Mouse (Mus musculus): ENCODE measurements around the gene Tvp23a. TPM values are rescaled to one million over a fixed set of nuclear protein-coding genes. Genes with fewer than 3 reads are reported as not detected.
A peak's percentile ranks its signal among the peaks of the same experiment; 100 is the strongest.

Tvp23a gene
- polyA plus RNA-seq, 1 experiment = not detected

DNA sequence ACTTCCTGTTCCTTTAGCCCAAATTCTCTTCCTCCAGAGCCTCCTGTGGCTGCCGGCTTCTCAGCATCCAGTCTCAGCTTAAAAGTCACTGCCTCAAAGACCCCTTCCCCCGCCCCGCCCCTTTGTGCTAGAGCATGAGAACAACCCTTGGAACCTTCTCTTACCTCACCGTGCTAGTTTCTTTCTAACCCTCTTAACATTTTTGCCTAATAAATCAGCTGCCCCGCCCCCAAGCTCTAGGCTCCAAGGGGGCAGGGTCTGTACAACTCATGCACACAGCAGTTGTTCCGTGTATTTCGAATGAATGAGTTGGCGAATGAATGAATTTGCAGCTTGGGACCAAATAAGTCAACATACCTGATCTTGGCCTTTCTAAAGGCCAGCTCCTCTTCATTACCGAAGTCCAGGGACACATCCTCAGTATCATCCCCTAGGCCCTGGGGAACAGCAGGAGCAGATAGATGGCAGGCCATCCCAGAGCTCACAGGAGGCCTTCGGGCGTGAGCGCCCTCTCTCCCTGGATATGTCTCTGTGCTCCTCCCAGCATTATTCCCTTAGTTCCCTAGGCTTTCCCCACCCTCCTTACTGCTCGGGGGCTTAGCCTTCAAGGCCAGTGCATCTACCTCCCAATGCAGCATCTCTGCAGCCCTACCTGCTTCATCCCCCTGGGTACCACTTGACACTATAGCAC is 444 bp downstream of the Tvp23a start:
- Histone ChIP-seq H3K4me1 (ENCODE audit: control insufficient read depth, insufficient read depth, low read length) (peaks cover 12% of the 10 kb centered on the region), H3K27ac (ENCODE audit: insufficient read depth, low read depth, low read length) (0 out of 2 replicates have a peak overlapping the region, but pooled peaks have one; percentile 9), H3K4me3 (ENCODE audit: insufficient read depth, low read depth, low read length) (peak overlapping the region; percentile 59)
- 8% methylated on average over 13 of the region's 13 CpGs for WGBS
- TF ChIP-seq POLR2A (IDR thresholded peaks at IDR 0.05; ENCODE audit: insufficient read depth, low read depth, low read length) (no peak), CTCF (IDR thresholded peaks at IDR 0.05; ENCODE audit: insufficient read depth, low read depth, low read length) (no peak)

GRCm38 (mm10) chr16:10443723-10444122 is 3.4 kb downstream of the Tvp23a start:
- peaks cover 12% of the 10 kb centered on the region for H3K4me1 ChIP-seq (ENCODE audit: control insufficient read depth, insufficient read depth, low read length)
- TF ChIP-seq CTCF (IDR thresholded peaks at IDR 0.05; ENCODE audit: insufficient read depth, low read depth, low read length) (no peak), POLR2A (IDR thresholded peaks at IDR 0.05; ENCODE audit: insufficient read depth, low read depth, low read length) (no peak)
- no peak overlapping the region for H3K4me3 ChIP-seq (ENCODE audit: insufficient read depth, low read depth, low read length)
- no peak overlapping the region for H3K27ac ChIP-seq (ENCODE audit: insufficient read depth, low read depth, low read length)

- H3K27ac ChIP-seq (ENCODE audit: insufficient read depth, low read depth, low read length) = no peak overlapping the region
- WGBS = 93% methylated on average over 4 of the region's 4 CpGs
- H3K4me1 ChIP-seq (ENCODE audit: control insufficient read depth, insufficient read depth, low read length) = peaks cover 7% of the 10 kb centered on the region; the same call in 1 of the 2 replicates
- H3K4me3 ChIP-seq (ENCODE audit: insufficient read depth, low read depth, low read length) = no peak overlapping the region
- TF ChIP-seq POLR2A (IDR thresholded peaks at IDR 0.05; ENCODE audit: insufficient read depth, low read depth, low read length) = no peak
- no peak for TF ChIP-seq CTCF (IDR thresholded peaks at IDR 0.05; ENCODE audit: insufficient read depth, low read depth, low read length)
These were observed 5.4 kb downstream of the Tvp23a start for GRCm38 (mm10) chr16:10441761-10442160.

DNA sequence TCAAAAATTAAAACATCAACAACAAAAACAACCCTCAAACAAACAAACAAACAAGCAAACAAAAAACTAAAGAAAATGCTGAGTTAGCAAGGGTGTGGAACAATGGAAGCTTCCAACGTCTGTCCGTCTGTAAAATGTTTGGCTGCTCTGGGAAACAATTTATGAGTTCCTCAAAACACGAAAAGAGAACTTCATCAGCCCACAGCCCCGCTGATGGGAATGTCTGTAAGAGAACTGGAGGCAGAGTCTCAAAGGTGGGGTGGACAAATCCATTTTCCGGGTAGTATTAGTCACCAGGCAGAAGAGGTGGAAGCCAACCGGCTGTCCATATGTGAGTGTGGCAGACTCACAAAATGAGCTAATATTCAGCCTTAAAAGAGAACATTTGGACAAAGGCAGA is 5.8 kb downstream of the Tvp23a start:
- WGBS = 86% methylated on average over 6 of the region's 6 CpGs
- Histone ChIP-seq H3K4me3 (ENCODE audit: insufficient read depth, low read depth, low read length) (no peak overlapping the region), H3K4me1 (ENCODE audit: control insufficient read depth, insufficient read depth, low read length) (peaks cover 6% of the 10 kb centered on the region; the same call in 1 of the 2 replicates), H3K27ac (ENCODE audit: insufficient read depth, low read depth, low read length) (no peak overlapping the region)
- TF ChIP-seq POLR2A (IDR thresholded peaks at IDR 0.05; ENCODE audit: insufficient read depth, low read depth, low read length) (no peak), CTCF (IDR thresholded peaks at IDR 0.05; ENCODE audit: insufficient read depth, low read depth, low read length) (no peak)

DNA sequence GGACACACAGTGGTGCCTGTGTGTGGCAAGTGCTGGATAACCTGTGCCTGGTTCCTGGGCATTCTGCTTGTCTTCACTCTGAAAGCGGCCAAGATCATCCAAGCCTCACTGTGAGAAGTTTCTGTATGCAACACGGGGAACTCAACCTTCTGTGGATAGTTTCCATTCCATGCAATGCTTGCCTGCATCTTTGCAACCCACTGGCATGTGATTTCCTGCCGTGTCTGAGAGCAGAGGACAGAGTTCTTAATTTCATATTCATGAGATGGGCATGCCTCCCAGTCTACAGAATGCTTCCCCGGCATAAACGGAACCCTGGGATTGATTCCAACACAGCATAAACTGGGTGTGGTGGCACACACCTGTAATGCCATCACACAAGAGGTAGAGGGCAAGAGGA is 9.1 kb downstream of the Tvp23a start:
- 57% methylated on average over 5 of the region's 5 CpGs for WGBS
- TF ChIP-seq POLR2A (IDR thresholded peaks at IDR 0.05; ENCODE audit: insufficient read depth, low read depth, low read length) = no peak
- no peak for TF ChIP-seq CTCF (IDR thresholded peaks at IDR 0.05; ENCODE audit: insufficient read depth, low read depth, low read length)

GRCm38 (mm10) chr16:10436166-10436565 is 11.0 kb downstream of the Tvp23a start:
- 91% methylated on average over 6 of the region's 6 CpGs for WGBS
- Histone ChIP-seq H3K4me1 (ENCODE audit: control insufficient read depth, insufficient read depth, low read length) (no peaks in the 10 kb centered on the region), H3K4me3 (ENCODE audit: insufficient read depth, low read depth, low read length) (no peak overlapping the region), H3K27ac (ENCODE audit: insufficient read depth, low read depth, low read length) (no peak overlapping the region)
- no peak for TF ChIP-seq POLR2A (IDR thresholded peaks at IDR 0.05; ENCODE audit: insufficient read depth, low read depth, low read length)
- TF ChIP-seq CTCF (IDR thresholded peaks at IDR 0.05; ENCODE audit: insufficient read depth, low read depth, low read length) = no peak

More for the DNA sequence above, 9.1 kb downstream of the Tvp23a start:
- Histone ChIP-seq H3K4me1 (ENCODE audit: control insufficient read depth, insufficient read depth, low read length) (no peaks in the 10 kb centered on the region), H3K4me3 (ENCODE audit: insufficient read depth, low read depth, low read length) (no peak overlapping the region), H3K27ac (ENCODE audit: insufficient read depth, low read depth, low read length) (no peak overlapping the region)

DNA sequence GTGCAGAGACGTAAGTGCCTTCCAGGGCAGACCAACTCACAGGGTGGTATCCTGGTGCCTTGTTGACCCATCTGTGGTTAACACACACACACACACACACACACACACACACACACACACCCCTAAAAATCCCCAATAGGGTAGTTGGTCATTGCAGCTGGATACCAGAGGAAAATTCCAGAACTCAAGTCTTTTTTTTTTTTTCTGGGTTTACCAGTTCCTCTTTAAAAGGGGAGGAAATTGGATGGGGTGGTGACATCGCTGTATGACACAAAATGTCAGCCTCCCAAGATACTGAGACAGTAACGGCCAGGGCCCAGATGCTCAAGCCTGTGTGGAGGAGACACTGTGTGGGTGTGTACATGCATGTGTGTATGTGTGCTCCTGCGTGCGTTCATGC is 13.8 kb downstream of the Tvp23a start:
- H3K27ac ChIP-seq (ENCODE audit: insufficient read depth, low read depth, low read length) = no peak overlapping the region
- no peak overlapping the region for H3K4me3 ChIP-seq (ENCODE audit: insufficient read depth, low read depth, low read length)
- TF ChIP-seq POLR2A (IDR thresholded peaks at IDR 0.05; ENCODE audit: insufficient read depth, low read depth, low read length) = no peak
- TF ChIP-seq CTCF (IDR thresholded peaks at IDR 0.05; ENCODE audit: insufficient read depth, low read depth, low read length) = no peak
- WGBS = 88% methylated on average over 5 of the region's 5 CpGs
- no peaks in the 10 kb centered on the region for H3K4me1 ChIP-seq (ENCODE audit: control insufficient read depth, insufficient read depth, low read length)

DNA sequence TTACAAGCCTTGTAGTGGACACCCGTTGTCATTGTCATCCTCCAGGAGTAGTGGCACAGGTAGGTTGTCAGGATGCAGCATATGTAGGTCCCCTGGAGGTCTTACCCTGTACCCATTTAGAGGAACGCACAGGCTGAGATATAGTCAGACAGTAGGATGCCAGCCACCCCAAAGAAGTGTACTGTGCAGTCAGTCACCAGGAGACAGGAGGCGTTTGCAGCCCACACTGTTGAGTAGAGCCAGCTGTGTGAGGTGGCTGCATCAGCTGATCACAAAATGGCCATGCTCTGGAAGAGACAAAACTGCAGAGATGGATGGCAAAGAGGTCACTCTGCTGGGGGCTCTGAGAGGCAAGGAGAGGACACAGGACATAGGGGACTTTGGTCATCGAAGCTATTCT is 14.8 kb downstream of the Tvp23a start:
- Histone ChIP-seq H3K27ac (ENCODE audit: insufficient read depth, low read depth, low read length) (no peak overlapping the region), H3K4me1 (ENCODE audit: control insufficient read depth, insufficient read depth, low read length) (no peaks in the 10 kb centered on the region), H3K4me3 (ENCODE audit: insufficient read depth, low read depth, low read length) (no peak overlapping the region)
- WGBS = 86% methylated on average over 4 of the region's 4 CpGs
- TF ChIP-seq POLR2A (IDR thresholded peaks at IDR 0.05; ENCODE audit: insufficient read depth, low read depth, low read length) (no peak), CTCF (IDR thresholded peaks at IDR 0.05; ENCODE audit: insufficient read depth, low read depth, low read length) (no peak)

DNA sequence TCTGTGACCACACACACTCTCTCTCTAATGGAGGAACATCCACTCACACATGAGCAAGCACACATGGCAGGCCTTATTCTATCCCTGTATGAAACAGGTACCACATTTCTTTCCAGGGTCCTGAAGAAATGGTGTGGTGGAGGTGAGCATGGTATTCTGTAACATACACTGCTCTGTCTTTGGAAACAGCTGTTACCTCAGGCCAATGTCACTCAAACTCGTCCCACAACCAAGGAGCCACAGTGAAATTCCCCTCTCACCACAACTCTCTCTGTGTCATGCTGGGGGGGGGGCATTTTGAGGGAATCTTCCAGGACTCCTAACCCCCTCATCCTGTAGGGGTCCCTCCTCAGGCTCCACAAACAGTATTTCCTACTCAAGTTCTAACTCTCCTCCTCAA is 15.3 kb downstream of the Tvp23a start:
- H3K4me3 ChIP-seq (ENCODE audit: insufficient read depth, low read depth, low read length) = no peak overlapping the region
- 88% methylated on average over 1 of the region's 1 CpGs for WGBS
- TF ChIP-seq CTCF (IDR thresholded peaks at IDR 0.05; ENCODE audit: insufficient read depth, low read depth, low read length) (no peak), POLR2A (IDR thresholded peaks at IDR 0.05; ENCODE audit: insufficient read depth, low read depth, low read length) (no peak)
- H3K27ac ChIP-seq (ENCODE audit: insufficient read depth, low read depth, low read length) = no peak overlapping the region
- H3K4me1 ChIP-seq (ENCODE audit: control insufficient read depth, insufficient read depth, low read length) = no peaks in the 10 kb centered on the region

Data from olfactory bulb, adult 2 months (tissue).